Mouse (Mus musculus) hindbrain, embryonic 10.5 days (tissue): ENCODE data around the gene Olfr775. TPM values are rescaled to one million over a fixed set of nuclear protein-coding genes. Genes with fewer than 3 reads are reported as not detected.

ENCODE experiments used
- DNase-seq: peaks from one replicate; pipeline ENCODE4 v3.0.0-alpha.2; 2017; ENCODE audit warnings: low spot score
- H3K27ac ChIP-seq: fragments of 300-500 bp; sonication (generic); 2 replicates; pipeline ENCODE4 v1.5.1; 2016; ENCODE audit warnings: mild to moderate bottlenecking, moderate library complexity
- H3K27me3 ChIP-seq: fragments of 300-500 bp; sonication (generic); 2 replicates; pipeline ENCODE4 v1.6.1; 2016; ENCODE audit warnings: mild to moderate bottlenecking; ENCODE audit not compliant: poor library complexity, insufficient read depth, severe bottlenecking
- H3K36me3 ChIP-seq: fragments of 300-500 bp; sonication (generic); 2 replicates; pipeline ENCODE4 v1.6.1; 2016; ENCODE audit warnings: mild to moderate bottlenecking, moderate library complexity
- H3K4me1 ChIP-seq: fragments of 300-500 bp; sonication (generic); replicated peaks from 2 replicates; pipeline ENCODE4 v1.6.1; 2016; ENCODE audit warnings: mild to moderate bottlenecking
- H3K4me3 ChIP-seq: fragments of 300-500 bp; sonication (generic); 2 replicates; pipeline ENCODE4 v1.5.1; 2016; ENCODE audit warnings: mild to moderate bottlenecking, moderate library complexity
- H3K9me3 ChIP-seq: fragments of 300-500 bp; sonication (generic); 2 replicates; pipeline ENCODE4 v1.6.1; 2016; ENCODE audit warnings: mild to moderate bottlenecking, moderate library complexity
- WGBS: fragments of 180-500 bp; shearing (Covaris S2); methylation state at CpG from one replicate; pipeline ENCODE4 v1.1.7; 2016; 5-methylcytosine and 5-hydroxymethylcytosine counted together
- polyA plus RNA-seq: library from polyadenylated mRNA; unstranded; fragments of >200 nt; fragmentation: Nextera tagmentation; extraction: Ambion mirVana; gene quantifications from 2 replicates; pipeline ENCODE4 v1.2.1, GENCODE M21; 2016

Gene Olfr775
- not detected in 2 replicates for polyA plus RNA-seq

GRCm38 (mm10) chr10:129248112-129248511, at the start of gene Olfr775:
TSS of gene Olfr775 (plus strand) at chr10:129248412.
- Histone ChIP-seq H3K4me3 (no peak within 1 kb of the TSS), H3K27me3 (no peaks in the 10 kb centered on the region), H3K36me3 (no peaks in the 10 kb centered on the region), H3K9me3 (no peaks in the 10 kb centered on the region), H3K4me1 (no peaks in the 10 kb centered on the region), H3K27ac (no peak within 1 kb of the TSS)
- no peak for DNase-seq
- 75% methylated on average over 3 of the region's 3 CpGs for WGBS

DNA sequence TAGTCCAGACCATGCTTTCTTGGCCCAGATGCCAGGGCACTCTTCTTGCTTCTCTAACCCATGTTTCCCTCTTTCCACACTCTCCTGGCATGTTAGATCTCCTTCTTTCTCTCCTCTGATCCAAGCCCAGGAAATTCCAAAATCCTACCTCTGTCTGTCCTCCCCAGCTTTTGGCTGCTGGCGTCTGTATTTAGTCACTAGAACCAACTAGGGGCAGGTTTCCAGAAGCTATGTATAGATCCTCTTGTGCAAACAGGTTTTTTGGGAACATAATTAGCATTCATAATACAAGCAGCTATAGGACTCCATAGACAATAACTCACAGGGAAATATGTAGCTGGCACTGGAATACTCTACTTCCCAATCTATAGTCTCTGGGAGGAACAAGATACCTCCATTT, 17.5 kb upstream of the Olfr775 start:
- WGBS = 81% methylated on average over 1 of the region's 1 CpGs
- Histone ChIP-seq H3K36me3 (no peaks in the 10 kb centered on the region), H3K27ac (no peak overlapping the region), H3K27me3 (no peaks in the 10 kb centered on the region), H3K9me3 (no peaks in the 10 kb centered on the region), H3K4me3 (no peak overlapping the region), H3K4me1 (no peaks in the 10 kb centered on the region)
- DNase-seq = no peak

GRCm38 (mm10) chr10:129235904-129236303, 12.3 kb upstream of the Olfr775 start, which contains the start of gene Olfr774:
TSS of gene Olfr774 (plus strand) at chr10:129236204.
- no peak within 1 kb of the TSS for H3K27ac ChIP-seq
- WGBS = 80% methylated on average over 2 of the region's 2 CpGs
- DNase-seq = no peak
- H3K4me3 ChIP-seq = no peak within 1 kb of the TSS
- H3K9me3 ChIP-seq = no peaks in the 10 kb centered on the region
- no peaks in the 10 kb centered on the region for H3K36me3 ChIP-seq
- H3K4me1 ChIP-seq = no peaks in the 10 kb centered on the region
- H3K27me3 ChIP-seq = no peaks in the 10 kb centered on the region

- H3K4me3 ChIP-seq = no peak within 1 kb of the TSS
- no peak for DNase-seq
- H3K27ac ChIP-seq = no peak within 1 kb of the TSS
- no peaks in the 10 kb centered on the region for H3K9me3 ChIP-seq
- no peaks in the 10 kb centered on the region for H3K36me3 ChIP-seq
- no peaks in the 10 kb centered on the region for H3K27me3 ChIP-seq
- no peaks in the 10 kb centered on the region for H3K4me1 ChIP-seq
These were observed 10.6 kb downstream of the Olfr775 start, which contains the start of gene Olfr776 for GRCm38 (mm10) chr10:129258827-129259226. TSS of gene Olfr776 (plus strand) at chr10:129259127.

- H3K27me3 ChIP-seq = no peaks in the 10 kb centered on the region
- WGBS = 93% methylated on average over 2 of the region's 2 CpGs
- H3K27ac ChIP-seq = no peak within 1 kb of the TSS
- H3K36me3 ChIP-seq = no peaks in the 10 kb centered on the region
- no peak within 1 kb of the TSS for H3K4me3 ChIP-seq
- H3K4me1 ChIP-seq = no peaks in the 10 kb centered on the region
- no peak for DNase-seq
- H3K9me3 ChIP-seq = no peaks in the 10 kb centered on the region
These were observed 22.9 kb downstream of the Olfr775 start, which contains the start of gene Olfr777 for GRCm38 (mm10) chr10:129271081-129271535. TSS of gene Olfr777 (minus strand) at chr10:129271485.

Other genes with a start within 250 kb of the Olfr775 start
- gene Olfr763, start 237.6 kb upstream of the Olfr775 start, polyA plus RNA-seq = not detected in 2 replicates
- not detected in 2 replicates for gene Olfr764-ps1, start 208.5 kb upstream of the Olfr775 start, polyA plus RNA-seq
- not detected in 2 replicates for gene Olfr765, start 198.4 kb upstream of the Olfr775 start, polyA plus RNA-seq
- not detected in 2 replicates for gene Olfr766-ps1, start 179.4 kb upstream of the Olfr775 start, polyA plus RNA-seq
- not detected in 2 replicates for gene Olfr767, start 165.5 kb upstream of the Olfr775 start, polyA plus RNA-seq
- gene Olfr768, start 149.0 kb upstream of the Olfr775 start, polyA plus RNA-seq = not detected in 2 replicates
- gene Olfr769, start 130.6 kb upstream of the Olfr775 start, polyA plus RNA-seq = not detected in 2 replicates
- not detected in 2 replicates for gene Olfr770, start 109.4 kb upstream of the Olfr775 start, polyA plus RNA-seq
- not detected in 2 replicates for gene Olfr771, start 83.7 kb upstream of the Olfr775 start, polyA plus RNA-seq
- not detected in 2 replicates for gene Olfr772, start 70.5 kb upstream of the Olfr775 start, polyA plus RNA-seq
- not detected in 2 replicates for gene Olfr773, start 61.0 kb upstream of the Olfr775 start, polyA plus RNA-seq
- not detected in 2 replicates for gene Olfr774, start 12.2 kb upstream of the Olfr775 start, polyA plus RNA-seq
- gene Olfr776, start 10.7 kb downstream of the Olfr775 start, polyA plus RNA-seq = not detected in 2 replicates
- 0.10 TPM in 1 of 2 replicates, not detected in the other for gene Olfr777, start 23.1 kb downstream of the Olfr775 start, polyA plus RNA-seq
- gene Olfr780, start 69.7 kb downstream of the Olfr775 start, polyA plus RNA-seq = not detected in 2 replicates
- not detected in 2 replicates for gene Olfr781, start 80.4 kb downstream of the Olfr775 start, polyA plus RNA-seq
- not detected in 2 replicates for gene Olfr782, start 100.4 kb downstream of the Olfr775 start, polyA plus RNA-seq
- 0.08 TPM in 1 of 2 replicates, not detected in the other for gene Olfr784, start 135.7 kb downstream of the Olfr775 start, polyA plus RNA-seq
- gene Olfr785, start 157.0 kb downstream of the Olfr775 start, polyA plus RNA-seq = not detected in 2 replicates
- gene Olfr786, start 178.9 kb downstream of the Olfr775 start, polyA plus RNA-seq = not detected in 2 replicates
- gene Olfr787, start 213.4 kb downstream of the Olfr775 start, polyA plus RNA-seq = not detected in 2 replicates
- gene Olfr788, start 222.6 kb downstream of the Olfr775 start, polyA plus RNA-seq = not detected in 2 replicates
- not detected in 2 replicates for gene Olfr789, start 236.3 kb downstream of the Olfr775 start, polyA plus RNA-seq